Mouse (Mus musculus): Measurements from ENCODE around the gene Timmdc1. TPM values are rescaled to one million over a fixed set of nuclear protein-coding genes. Genes with fewer than 3 reads are reported as not detected.

The Timmdc1 gene
- total RNA-seq, 2 experiments from 2014 or later: 33.9 to 36.2 TPM

- no peak for DNase-seq (ENCODE audit: low spot score in 2 of 2)
These were observed 55.2 kb downstream of the Timmdc1 start for GRCm38 (mm10) chr16:38467091-38467916.

DNA sequence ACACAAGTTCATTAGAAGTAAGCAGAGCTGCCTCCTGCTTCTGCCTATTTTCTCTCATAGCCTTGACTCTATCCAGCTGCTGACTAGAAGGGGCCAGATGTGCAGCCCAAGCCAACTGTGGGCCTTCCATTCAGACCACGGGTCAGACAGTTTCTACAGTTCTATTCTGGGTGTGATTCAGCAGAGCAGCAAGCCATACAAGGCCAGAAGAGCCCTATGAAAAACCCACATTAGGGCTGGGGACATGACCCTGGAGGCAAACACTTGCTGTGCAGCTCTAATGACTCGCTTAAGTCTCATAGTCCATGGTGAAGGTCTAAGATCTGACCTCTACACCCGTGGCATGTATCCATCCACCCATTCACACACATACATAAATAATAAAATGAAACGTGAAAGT lies 56.4 kb downstream of the Timmdc1 start:
- no peak for DNase-seq (ENCODE audit: low spot score in 2 of 2)

DNA sequence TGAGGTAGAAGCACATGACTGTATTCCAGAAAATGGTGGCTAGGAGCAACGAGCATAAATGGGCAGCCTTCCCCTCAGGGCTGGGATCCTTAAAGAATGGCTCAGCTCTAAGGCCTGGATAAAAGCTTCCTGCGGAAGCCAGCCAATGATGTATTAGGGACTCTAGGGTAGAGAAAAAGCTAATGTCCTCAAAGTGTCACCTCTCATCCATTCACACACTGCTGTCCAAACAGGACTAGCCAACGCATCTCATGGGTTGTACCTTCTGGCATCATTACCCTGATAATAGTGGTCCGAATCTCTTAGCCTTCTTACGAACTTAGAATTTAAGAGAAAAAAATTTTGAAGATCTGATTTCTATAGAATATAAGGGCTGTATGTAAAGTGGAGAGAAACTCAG lies 59.2 kb downstream of the Timmdc1 start:
- DNase-seq (ENCODE audit: low spot score in 2 of 2): no peak

- DNase-seq (ENCODE audit: low spot score in 2 of 2): no peak
These were observed 60.3 kb downstream of the Timmdc1 start for GRCm38 (mm10) chr16:38462161-38462560.

GRCm38 (mm10) chr16:38461749-38462148 lies 60.7 kb downstream of the Timmdc1 start:
- DNase-seq (ENCODE audit: low spot score in 2 of 2): no peak

GRCm38 (mm10) chr16:38459990-38460389 lies 62.5 kb downstream of the Timmdc1 start:
- DNase-seq (ENCODE audit: low spot score in 2 of 2): no peak

DNA sequence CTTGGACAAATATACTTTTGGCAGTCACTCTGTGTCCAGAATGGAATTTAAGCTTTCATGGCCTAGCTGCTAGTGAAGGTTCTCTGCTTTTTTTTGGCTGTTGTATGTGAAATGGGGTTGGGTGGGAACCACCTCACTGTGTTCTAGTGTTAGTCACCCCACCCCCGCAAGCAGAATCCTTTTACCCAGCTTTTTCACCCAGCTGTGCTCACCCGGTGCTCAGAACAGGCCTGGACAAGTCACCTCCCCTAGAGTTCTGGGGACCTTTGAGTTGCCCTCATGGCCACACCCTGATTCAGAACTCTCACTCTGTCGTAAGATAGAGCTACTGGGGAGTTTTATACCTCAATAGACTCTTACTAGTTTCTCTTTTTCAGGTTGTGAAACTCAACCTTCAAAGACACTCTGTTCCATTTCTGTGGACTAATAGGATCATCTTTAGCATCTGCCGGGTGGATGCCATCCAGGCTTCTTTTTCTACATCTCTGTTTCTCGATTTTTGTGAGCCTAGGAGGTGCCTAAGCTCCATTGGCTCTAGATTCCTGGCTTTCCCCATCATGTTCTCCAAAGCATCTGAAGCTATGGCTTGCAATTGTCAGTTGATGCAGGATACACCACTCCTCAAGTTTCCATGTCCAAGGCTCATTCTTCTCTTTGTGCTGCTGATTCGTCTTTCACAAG lies 63.7 kb downstream of the Timmdc1 start:
- no peak for DNase-seq (ENCODE audit: low spot score in 2 of 2)

DNA sequence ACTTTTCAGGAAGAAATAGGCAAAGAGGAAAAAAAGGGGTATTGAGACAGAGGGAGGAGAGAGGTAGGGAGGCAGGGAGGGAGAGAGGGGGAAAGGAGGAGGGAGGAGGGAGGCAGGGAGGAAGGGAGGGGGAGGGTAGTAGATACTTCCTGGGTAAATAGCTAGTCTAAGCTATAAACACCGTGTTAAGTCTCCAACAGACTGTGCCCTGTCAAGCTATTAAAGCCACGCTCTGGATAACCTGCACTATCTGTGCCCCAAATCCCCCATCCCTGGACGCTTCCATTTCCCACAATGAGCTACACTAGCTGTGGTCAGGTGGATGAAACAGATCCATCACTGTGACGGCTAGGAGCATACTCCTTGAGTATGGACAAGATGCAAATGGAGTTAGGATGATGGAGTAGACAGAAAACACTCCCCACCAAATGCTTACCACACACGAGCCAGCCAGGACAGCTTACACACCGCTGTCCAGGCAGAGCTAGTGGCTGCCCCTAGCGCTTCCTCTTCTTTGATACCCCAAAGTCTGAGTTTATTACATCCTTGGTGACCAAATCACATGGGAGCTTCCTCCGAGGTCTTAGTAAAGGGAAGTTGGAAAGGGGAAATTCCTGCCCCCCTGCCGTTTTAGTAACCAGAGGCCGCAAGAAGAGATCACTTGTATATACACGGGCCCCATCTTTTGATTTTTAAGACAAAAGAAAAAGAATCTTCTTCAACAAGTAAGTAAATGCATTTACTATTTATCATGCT lies 65.5 kb downstream of the Timmdc1 start:
- no peak for DNase-seq (ENCODE audit: low spot score in 2 of 2)

- no peak for DNase-seq (ENCODE audit: low spot score in 2 of 2)
These were observed 66.7 kb downstream of the Timmdc1 start, which contains the start of gene Cd80 for GRCm38 (mm10) chr16:38455511-38456418. Cd80 (plus strand) TSS chr16:38455561.

- DNase-seq (ENCODE audit: low spot score in 2 of 2): no peak
These were observed 67.8 kb downstream of the Timmdc1 start for GRCm38 (mm10) chr16:38454533-38455254.

GRCm38 (mm10) chr16:38453952-38454351 lies 68.5 kb downstream of the Timmdc1 start:
- DNase-seq (ENCODE audit: low spot score in 2 of 2): no peak

GRCm38 (mm10) chr16:38453203-38453553 lies 69.3 kb downstream of the Timmdc1 start:
- DNase-seq (ENCODE audit: low spot score in 2 of 2): no peak

GRCm38 (mm10) chr16:38452442-38453202 lies 69.8 kb downstream of the Timmdc1 start, which contains the start of gene Adprh:
Adprh (minus strand) TSS chr16:38452703.
- peak; percentile 88 to 92 for DNase-seq (ENCODE audit: low spot score in 2 of 2)

- no peak for DNase-seq (ENCODE audit: low spot score in 2 of 2)
These were observed 70.8 kb downstream of the Timmdc1 start for GRCm38 (mm10) chr16:38451421-38452205.

- DNase-seq (ENCODE audit: low spot score in 2 of 2): no peak
These were observed 71.8 kb downstream of the Timmdc1 start for GRCm38 (mm10) chr16:38450707-38451106.

DNA sequence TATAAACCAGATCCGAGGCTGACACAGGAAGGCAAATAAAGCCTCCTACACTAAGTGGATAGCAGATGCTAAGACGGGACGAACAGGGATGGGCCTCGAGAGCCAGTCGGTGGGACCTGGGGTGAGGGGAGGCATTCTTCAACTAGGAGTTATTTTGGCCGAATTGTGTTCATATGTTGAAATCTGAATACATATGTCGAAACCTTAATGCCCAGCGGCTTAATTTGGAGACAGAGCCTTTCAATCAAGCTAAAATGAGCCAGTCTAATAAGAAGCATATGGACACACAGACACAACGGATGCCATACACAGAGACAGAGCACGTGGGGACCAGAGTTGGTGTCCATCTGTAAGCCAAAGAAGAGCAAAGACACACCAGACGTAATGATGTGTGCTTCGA lies 74.0 kb downstream of the Timmdc1 start:
- DNase-seq (ENCODE audit: low spot score in 2 of 2): no peak

All from left cerebral cortex, adult 18-20 months (tissue).